ENCODE assay signal across 9 mouse cellular contexts in genomic region chr7:27355261-27355660, GRCm38 (mm10). TPM values are rescaled to one million over a fixed set of nuclear protein-coding genes. Genes with fewer than 3 reads are reported as not detected.
DNase-seq lines count a peak whose midpoint lies in the region; ATAC-seq and TF ChIP-seq lines count a peak whose summit lies in the region.
"Had no signal": no experiment of that assay in that cellular context is flagged by ENCODE, and none has a peak within 500 bp of the region (broad histone marks: within the 10 kb centered on the region; RNA-seq: fewer than 3 reads in every experiment).

No protein-coding gene starts in this region.

- peak overlapping the region; percentile 43; the same call in 1 of the 2 replicates for H3K27ac ChIP-seq in kidney, embryonic 16.5 days (ENCODE audit: low read length)
- H3K27ac ChIP-seq in cortical plate, adult 2 months (ENCODE audit: insufficient read depth, low read length): no peak overlapping the region
- H3K27ac ChIP-seq in hindbrain, embryonic 15.5 days (replicated peaks): peak overlapping the region; percentile 73
- H3K27ac ChIP-seq in midbrain, embryonic 15.5 days: peak overlapping the region; percentile 73

- peak overlapping the region; percentile 68 for H3K9ac ChIP-seq in kidney, embryonic 16.5 days (replicated peaks; ENCODE audit: low read length)
- H3K9ac ChIP-seq in hindbrain, embryonic 15.5 days: peak overlapping the region; percentile 75
- peak overlapping the region; percentile 68 for H3K9ac ChIP-seq in midbrain, embryonic 15.5 days

- no peak for TF ChIP-seq POLR2A in cortical plate, adult 2 months (IDR thresholded peaks at IDR 0.05; ENCODE audit: extremely low read depth, insufficient read depth, low read length)

- peaks cover 27% of the 10 kb centered on the region for H3K4me1 ChIP-seq in kidney, embryonic 16.5 days (ENCODE audit: insufficient read depth, low read length)
- no peaks in the 10 kb centered on the region for H3K4me1 ChIP-seq in cortical plate, adult 2 months (ENCODE audit: control insufficient read depth, insufficient read depth, low read length)
- peaks cover 22% of the 10 kb centered on the region for H3K4me1 ChIP-seq in hindbrain, embryonic 15.5 days (replicated peaks)
- H3K4me1 ChIP-seq in midbrain, embryonic 15.5 days: peaks cover 22% of the 10 kb centered on the region

- H3K4me2 ChIP-seq in kidney, embryonic 16.5 days (replicated peaks; ENCODE audit: low read depth, low read length): peak overlapping the region; percentile 92
- peak overlapping the region; percentile 73 for H3K4me2 ChIP-seq in hindbrain, embryonic 15.5 days
- peak overlapping the region; percentile 60 for H3K4me2 ChIP-seq in midbrain, embryonic 15.5 days

- H3K9me3 ChIP-seq in kidney, embryonic 16.5 days (ENCODE audit: low read length): no peaks in the 10 kb centered on the region
- no peaks in the 10 kb centered on the region for H3K9me3 ChIP-seq in hindbrain, embryonic 15.5 days
- H3K9me3 ChIP-seq in midbrain, embryonic 15.5 days: no peaks in the 10 kb centered on the region

- ATAC-seq in kidney, embryonic 16.5 days (ENCODE audit: low FRiP score, low TSS enrichment): no peak
- no peak for ATAC-seq in hindbrain, embryonic 15.5 days (ENCODE audit: low FRiP score, low read depth)
- ATAC-seq in midbrain, embryonic 15.5 days (replicated peaks): no peak
- ATAC-seq in monocyte, adult 5-6 weeks (replicated peaks; ENCODE audit: insufficient number of reproducible peaks, low FRiP score, low TSS enrichment, poor library complexity, severe bottlenecking): no peak

- WGBS in kidney, embryonic 16.5 days: 7% methylated on average over 14 of the region's 14 CpGs
- WGBS in hindbrain, embryonic 15.5 days: 4% methylated on average over 14 of the region's 14 CpGs
- 8% methylated on average over 14 of the region's 14 CpGs for WGBS in midbrain, embryonic 15.5 days

- DNase-seq in kidney, adult 18-20 months: no peak
- DNase-seq in frontal cortex, postnatal 10 days (ENCODE audit: low spot score in 2 of 2): no peak
- no peak for DNase-seq in gastrocnemius, postnatal 4 days (ENCODE audit: low spot score in 2 of 2)

- H3K36me3 ChIP-seq in kidney, embryonic 16.5 days (ENCODE audit: insufficient read depth, low read length): peaks cover 21% of the 10 kb centered on the region
- H3K36me3 ChIP-seq in hindbrain, embryonic 15.5 days: peaks cover 15% of the 10 kb centered on the region; the same call in 1 of the 2 replicates
- peaks cover 7% of the 10 kb centered on the region; the same call in 1 of the 2 replicates for H3K36me3 ChIP-seq in midbrain, embryonic 15.5 days (replicated peaks)

- H3K27me3 ChIP-seq in kidney, embryonic 16.5 days (ENCODE audit: insufficient read depth, low read length): no peaks in the 10 kb centered on the region
- peaks cover 27% of the 10 kb centered on the region for H3K27me3 ChIP-seq in hindbrain, embryonic 15.5 days
- H3K27me3 ChIP-seq in midbrain, embryonic 15.5 days (replicated peaks): peaks cover 29% of the 10 kb centered on the region

- no peak for TF ChIP-seq CTCF in cortical plate, adult 2 months (IDR thresholded peaks at IDR 0.05; ENCODE audit: extremely low read depth, insufficient read depth, low read length)

- peak overlapping the region; percentile 77 for H3K4me3 ChIP-seq in kidney, embryonic 16.5 days (ENCODE audit: low read length)
- peak overlapping the region; percentile 56 for H3K4me3 ChIP-seq in cortical plate, adult 2 months (ENCODE audit: insufficient read depth, low read length)
- H3K4me3 ChIP-seq in hindbrain, embryonic 15.5 days: peak overlapping the region; percentile 83
- H3K4me3 ChIP-seq in midbrain, embryonic 15.5 days: peak overlapping the region; percentile 50

RNA-seq across cellular contexts. Expression of gene Shkbp1, which starts 0.6 kb away (rescaled TPM):
- 51.4 and 56.9 TPM in 2 replicates for polyA plus RNA-seq in kidney, embryonic 16.5 days (2015; fragmentation: Nextera tagmentation; extraction: Ambion mirVana)
- polyA plus RNA-seq in cortical plate, adult 2 months (2012; rRNA removed): 64.2 and 73.8 TPM in 2 replicates
- 42.8 and 46.6 TPM in 2 replicates for polyA plus RNA-seq in hindbrain, embryonic 15.5 days (2015; fragmentation: Nextera tagmentation; extraction: Ambion mirVana)
- 63.9 and 64.7 TPM in 2 replicates for polyA plus RNA-seq in midbrain, embryonic 15.5 days (2015; fragmentation: Nextera tagmentation; extraction: Ambion mirVana)
- total RNA-seq in monocyte, adult 5-6 weeks (2017): 33.3 to 47.0 TPM (median 39.9 TPM) in 3 replicates
- 10 to 100 TPM; 11.0 to 11.5 TPM for total RNA-seq in gastrocnemius, postnatal 4 days (2021)

RNA-seq across cellular contexts. Expression of gene Gm20479, which starts 2.0 kb away (rescaled TPM):
- 0.64 and 0.80 TPM in 2 replicates for polyA plus RNA-seq in kidney, embryonic 16.5 days (2015; fragmentation: Nextera tagmentation; extraction: Ambion mirVana)
- 0.75 TPM in 1 of 2 replicates, not detected in the other for polyA plus RNA-seq in cortical plate, adult 2 months (2012; rRNA removed)
- polyA plus RNA-seq in hindbrain, embryonic 15.5 days (2015; fragmentation: Nextera tagmentation; extraction: Ambion mirVana): not detected in 2 replicates
- polyA plus RNA-seq in midbrain, embryonic 15.5 days (2015; fragmentation: Nextera tagmentation; extraction: Ambion mirVana): not detected in 2 replicates
- not detected in 3 replicates for total RNA-seq in monocyte, adult 5-6 weeks (2017)
- total RNA-seq in gastrocnemius, postnatal 4 days (2021): not detected
- polyA plus RNA-seq: gonadal fat pad, adult 2 months had no signal

RNA-seq across cellular contexts. Expression of gene Ltbp4, which starts 17.8 kb away (rescaled TPM):
- 45.9 and 55.8 TPM in 2 replicates for polyA plus RNA-seq in kidney, embryonic 16.5 days (2015; fragmentation: Nextera tagmentation; extraction: Ambion mirVana)
- 54.5 and 62.3 TPM in 2 replicates for polyA plus RNA-seq in cortical plate, adult 2 months (2012; rRNA removed)
- polyA plus RNA-seq in hindbrain, embryonic 15.5 days (2015; fragmentation: Nextera tagmentation; extraction: Ambion mirVana): 12.9 and 13.9 TPM in 2 replicates
- 13.4 and 15.7 TPM in 2 replicates for polyA plus RNA-seq in midbrain, embryonic 15.5 days (2015; fragmentation: Nextera tagmentation; extraction: Ambion mirVana)
- 0.68 TPM in 1 of 3 replicates, not detected in the others for total RNA-seq in monocyte, adult 5-6 weeks (2017)
- 100 to 1,000 TPM; 152 to 169 TPM for total RNA-seq in gastrocnemius, postnatal 4 days (2021)
